Mouse (Mus musculus): ENCODE data around the gene Osgin1. TPM values are rescaled to one million over a fixed set of nuclear protein-coding genes. Genes with fewer than 3 reads are reported as not detected.

Osgin1 gene
- polyA plus RNA-seq, 1 experiment from 2014 or later: 0.08 TPM

DNA sequence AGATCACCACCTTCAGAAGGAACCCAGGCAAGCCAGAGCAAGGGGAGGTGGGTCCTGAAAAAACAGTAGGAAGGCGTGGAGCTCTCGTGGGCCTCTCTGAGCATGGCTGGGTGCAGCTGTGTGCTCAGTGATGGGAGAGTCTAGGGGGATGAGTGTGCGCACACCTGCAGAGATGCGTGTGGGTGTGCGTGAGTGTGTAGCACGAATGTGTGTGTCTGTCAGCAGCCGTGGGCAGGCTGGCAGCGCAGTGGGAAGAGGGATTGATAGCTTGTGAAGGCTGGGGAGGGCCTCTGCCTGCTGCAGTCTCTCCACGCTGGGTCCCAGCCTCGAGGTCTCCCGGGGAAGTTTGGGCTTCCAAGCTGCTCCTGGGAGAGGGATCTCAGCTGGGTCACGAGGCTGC, 15.7 kb downstream of the Osgin1 start:
- no peak for ATAC-seq (ENCODE audit: low FRiP score)
- H3K4me2 ChIP-seq: no peak overlapping the region
- H3K36me3 ChIP-seq: no peaks in the 10 kb centered on the region
- no peaks in the 10 kb centered on the region for H3K9me3 ChIP-seq
- H3K9ac ChIP-seq: peak overlapping the region; percentile 9; the same call in 1 of the 2 replicates
- WGBS: 78% methylated on average over 12 of the region's 12 CpGs
- H3K27ac ChIP-seq: no peak overlapping the region
- peaks cover 32% of the 10 kb centered on the region for H3K27me3 ChIP-seq
- H3K4me3 ChIP-seq: no peak overlapping the region
- peaks cover 31% of the 10 kb centered on the region for H3K4me1 ChIP-seq (replicated peaks)

- no peak for ATAC-seq (ENCODE audit: low FRiP score)
- Histone ChIP-seq H3K4me3 (no peak overlapping the region), H3K9ac (no peak overlapping the region), H3K9me3 (no peaks in the 10 kb centered on the region), H3K4me2 (no peak overlapping the region), H3K27ac (no peak overlapping the region), H3K36me3 (no peaks in the 10 kb centered on the region), H3K4me1 (replicated peaks) (peaks cover 33% of the 10 kb centered on the region), H3K27me3 (peaks cover 26% of the 10 kb centered on the region)
- 84% methylated on average over 4 of the region's 4 CpGs for WGBS
Observed at GRCm38 (mm10) chr8:119451131-119451530, 17.2 kb downstream of the Osgin1 start.

DNA sequence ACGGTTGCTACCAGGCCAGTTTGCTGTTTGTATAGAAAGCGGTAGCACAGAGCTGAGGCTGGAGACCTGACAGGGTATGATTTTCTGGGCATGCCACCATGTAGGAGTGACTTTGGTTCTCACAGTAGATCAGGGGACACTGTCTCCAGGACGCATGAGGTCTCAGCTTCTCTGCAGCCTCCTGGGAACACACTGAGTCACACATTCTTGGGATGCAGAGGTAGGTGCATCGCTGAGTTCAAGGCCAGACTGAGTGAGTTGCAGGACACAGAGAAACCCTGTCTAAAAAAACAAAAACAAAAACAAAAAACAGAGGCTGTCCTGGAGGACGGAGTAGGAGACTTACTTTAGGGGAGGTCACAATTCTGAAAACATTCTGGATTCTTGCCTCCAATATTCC, 19.0 kb downstream of the Osgin1 start:
- H3K27ac ChIP-seq: no peak overlapping the region
- WGBS: 93% methylated on average over 5 of the region's 5 CpGs
- peaks cover 20% of the 10 kb centered on the region for H3K27me3 ChIP-seq
- no peak overlapping the region for H3K4me3 ChIP-seq
- H3K36me3 ChIP-seq: no peaks in the 10 kb centered on the region
- no peaks in the 10 kb centered on the region for H3K9me3 ChIP-seq
- ATAC-seq (ENCODE audit: low FRiP score): no peak
- H3K4me2 ChIP-seq: no peak overlapping the region
- peaks cover 21% of the 10 kb centered on the region for H3K4me1 ChIP-seq (replicated peaks)
- H3K9ac ChIP-seq: no peak overlapping the region

GRCm38 (mm10) chr8:119456045-119456444, 22.1 kb downstream of the Osgin1 start:
- Histone ChIP-seq H3K27ac (no peak overlapping the region), H3K4me3 (no peak overlapping the region), H3K4me1 (replicated peaks) (peaks cover 22% of the 10 kb centered on the region), H3K9ac (peak overlapping the region; percentile 20; the same call in 1 of the 2 replicates), H3K27me3 (no peaks in the 10 kb centered on the region), H3K9me3 (no peaks in the 10 kb centered on the region), H3K36me3 (no peaks in the 10 kb centered on the region), H3K4me2 (no peak overlapping the region)
- no peak for ATAC-seq (ENCODE audit: low FRiP score)
- WGBS: 89% methylated on average over 5 of the region's 5 CpGs

DNA sequence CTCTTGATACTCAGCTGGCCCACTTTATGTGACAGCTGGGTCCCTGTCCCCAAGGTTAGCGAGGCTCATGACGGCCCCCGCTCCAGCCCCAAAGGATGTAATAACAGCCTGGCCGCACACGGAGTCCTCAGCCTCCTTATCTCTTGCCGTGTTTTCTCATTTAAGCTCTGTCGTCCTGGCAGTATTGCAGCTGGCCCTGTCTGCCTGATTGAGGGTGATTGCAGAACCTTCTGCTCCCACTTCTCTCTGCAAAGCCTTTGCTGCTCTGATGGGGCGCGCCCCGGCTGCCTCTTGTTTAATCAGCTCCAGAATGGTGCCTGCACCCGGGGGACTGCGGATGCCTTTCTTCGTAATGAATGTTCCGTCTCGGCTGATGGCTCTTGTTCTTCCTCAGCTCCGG, 25.8 kb downstream of the Osgin1 start:
- no peaks in the 10 kb centered on the region for H3K36me3 ChIP-seq
- peaks cover 47% of the 10 kb centered on the region for H3K4me1 ChIP-seq (replicated peaks)
- H3K27me3 ChIP-seq: peaks cover 9% of the 10 kb centered on the region
- no peaks in the 10 kb centered on the region for H3K9me3 ChIP-seq
- H3K9ac ChIP-seq: no peak overlapping the region; the same call in 1 of the 2 replicates
- 22% methylated on average over 16 of the region's 16 CpGs for WGBS
- ATAC-seq (ENCODE audit: low FRiP score): peak; percentile 46; the same call in 1 of the 2 replicates
- peak overlapping the region; percentile 83 for H3K27ac ChIP-seq
- H3K4me2 ChIP-seq: peak overlapping the region; percentile 31; the same call in 1 of the 2 replicates
- no peak overlapping the region for H3K4me3 ChIP-seq

GRCm38 (mm10) chr8:119461356-119461755, 27.4 kb downstream of the Osgin1 start:
- no peak for ATAC-seq (ENCODE audit: low FRiP score)
- 25% methylated on average over 9 of the region's 9 CpGs for WGBS
- Histone ChIP-seq H3K9ac (no peak overlapping the region), H3K4me2 (no peak overlapping the region), H3K4me3 (no peak overlapping the region), H3K27me3 (peaks cover 18% of the 10 kb centered on the region), H3K27ac (peak overlapping the region; percentile 83), H3K36me3 (no peaks in the 10 kb centered on the region), H3K9me3 (no peaks in the 10 kb centered on the region), H3K4me1 (replicated peaks) (peaks cover 59% of the 10 kb centered on the region)

- no peaks in the 10 kb centered on the region for H3K9me3 ChIP-seq
- ATAC-seq (ENCODE audit: low FRiP score): no peak
- H3K27me3 ChIP-seq: peaks cover 22% of the 10 kb centered on the region
- no peak overlapping the region for H3K4me2 ChIP-seq
- H3K27ac ChIP-seq: no peak overlapping the region
- no peaks in the 10 kb centered on the region; the same call in 1 of the 2 replicates for H3K36me3 ChIP-seq
- no peak overlapping the region for H3K4me3 ChIP-seq
- H3K4me1 ChIP-seq (replicated peaks): peaks cover 68% of the 10 kb centered on the region
- no peak overlapping the region for H3K9ac ChIP-seq
- WGBS: 30% methylated on average over 7 of the region's 7 CpGs
Observed at GRCm38 (mm10) chr8:119463709-119464108, 29.8 kb downstream of the Osgin1 start.

DNA sequence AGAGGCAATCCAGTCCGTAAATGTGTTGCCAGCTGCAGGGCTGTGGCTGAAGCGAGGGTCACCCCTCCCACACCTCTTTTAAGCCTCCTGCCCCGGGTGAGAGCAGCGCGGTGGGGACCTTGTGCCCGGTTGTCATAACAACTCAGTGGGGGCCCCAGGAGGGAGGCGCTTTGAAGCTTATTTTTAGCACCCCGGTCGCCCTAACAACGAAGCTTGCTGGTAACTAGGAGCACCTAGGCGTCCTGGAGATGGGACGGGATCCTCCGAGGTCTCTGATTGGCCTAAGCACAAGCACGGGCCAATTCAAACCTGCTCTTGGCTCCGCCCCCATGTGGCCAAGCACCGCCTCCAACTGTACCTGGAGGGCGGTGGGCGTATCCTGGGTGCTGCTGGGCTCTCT, 32.2 kb downstream of the Osgin1 start:
- 2% methylated on average over 18 of the region's 18 CpGs for WGBS
- Histone ChIP-seq H3K4me1 (replicated peaks) (peaks cover 50% of the 10 kb centered on the region), H3K27me3 (peaks cover 22% of the 10 kb centered on the region), H3K9me3 (no peaks in the 10 kb centered on the region), H3K9ac (no peak overlapping the region), H3K4me3 (no peak overlapping the region), H3K36me3 (no peaks in the 10 kb centered on the region; the same call in 1 of the 2 replicates), H3K27ac (peak overlapping the region; percentile 80; the same call in 1 of the 2 replicates), H3K4me2 (peak overlapping the region; percentile 39; the same call in 1 of the 2 replicates)
- 0 out of 2 replicates have a peak, but pooled peaks have one; percentile 48 for ATAC-seq (ENCODE audit: low FRiP score)

DNA sequence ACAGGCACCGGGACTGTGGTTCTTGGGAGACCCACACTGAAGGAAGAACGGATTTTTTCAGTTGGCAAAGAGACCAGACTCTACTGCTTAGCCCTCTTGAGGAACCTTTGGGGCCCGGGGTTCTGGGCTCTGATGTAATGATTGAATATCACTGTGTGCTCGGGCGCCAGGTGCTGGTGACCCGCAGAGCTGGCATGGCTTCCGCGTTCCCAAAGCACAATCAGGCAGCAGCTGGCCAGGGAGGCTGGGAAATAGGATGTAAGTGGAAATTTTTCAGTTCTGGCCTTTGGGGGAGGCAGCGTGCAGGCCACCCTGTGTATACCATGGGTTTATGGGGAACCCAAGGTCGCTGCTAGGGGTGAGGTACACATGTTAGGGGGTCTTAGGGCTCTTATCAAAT, 32.9 kb downstream of the Osgin1 start:
- WGBS: 44% methylated on average over 10 of the region's 10 CpGs
- Histone ChIP-seq H3K27me3 (peaks cover 22% of the 10 kb centered on the region), H3K4me2 (no peak overlapping the region), H3K4me1 (replicated peaks) (peaks cover 43% of the 10 kb centered on the region), H3K4me3 (no peak overlapping the region), H3K9ac (no peak overlapping the region), H3K36me3 (no peaks in the 10 kb centered on the region; the same call in 1 of the 2 replicates), H3K9me3 (no peaks in the 10 kb centered on the region), H3K27ac (peak overlapping the region; percentile 80)
- ATAC-seq (ENCODE audit: low FRiP score): no peak

DNA sequence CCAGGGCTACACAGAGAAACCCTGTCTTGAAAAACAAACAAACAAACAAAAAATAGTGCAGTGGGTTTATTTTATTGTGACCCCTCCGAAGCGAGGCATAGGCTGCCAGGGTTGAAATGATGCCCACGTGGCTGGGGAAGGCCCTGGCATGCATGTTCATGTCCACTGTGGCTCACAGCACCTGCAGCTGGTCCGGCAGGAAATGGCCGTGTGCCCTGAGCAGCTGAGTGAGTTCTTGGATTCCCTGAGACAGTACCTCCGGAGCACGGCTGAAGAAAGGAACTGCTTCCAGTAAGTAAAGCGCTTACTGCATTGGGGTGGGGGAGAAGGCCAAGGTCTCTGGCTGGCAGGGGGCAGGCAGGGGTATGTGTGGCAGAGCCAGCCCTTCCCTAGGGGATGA, 34.2 kb downstream of the Osgin1 start:
- Histone ChIP-seq H3K9me3 (no peaks in the 10 kb centered on the region), H3K36me3 (no peaks in the 10 kb centered on the region; the same call in 1 of the 2 replicates), H3K27me3 (peaks cover 21% of the 10 kb centered on the region), H3K4me1 (replicated peaks) (peaks cover 42% of the 10 kb centered on the region), H3K27ac (no peak overlapping the region), H3K4me2 (no peak overlapping the region), H3K9ac (no peak overlapping the region), H3K4me3 (no peak overlapping the region)
- 92% methylated on average over 8 of the region's 8 CpGs for WGBS
- no peak for ATAC-seq (ENCODE audit: low FRiP score)

GRCm38 (mm10) chr8:119478684-119479083, 44.8 kb downstream of the Osgin1 start:
- Histone ChIP-seq H3K9me3 (no peaks in the 10 kb centered on the region), H3K4me2 (no peak overlapping the region), H3K4me3 (no peak overlapping the region), H3K36me3 (no peaks in the 10 kb centered on the region), H3K27me3 (no peaks in the 10 kb centered on the region), H3K27ac (no peak overlapping the region), H3K9ac (no peak overlapping the region), H3K4me1 (replicated peaks) (peaks cover 9% of the 10 kb centered on the region)
- 24% methylated on average over 5 of the region's 5 CpGs for WGBS
- no peak for ATAC-seq (ENCODE audit: low FRiP score)

DNA sequence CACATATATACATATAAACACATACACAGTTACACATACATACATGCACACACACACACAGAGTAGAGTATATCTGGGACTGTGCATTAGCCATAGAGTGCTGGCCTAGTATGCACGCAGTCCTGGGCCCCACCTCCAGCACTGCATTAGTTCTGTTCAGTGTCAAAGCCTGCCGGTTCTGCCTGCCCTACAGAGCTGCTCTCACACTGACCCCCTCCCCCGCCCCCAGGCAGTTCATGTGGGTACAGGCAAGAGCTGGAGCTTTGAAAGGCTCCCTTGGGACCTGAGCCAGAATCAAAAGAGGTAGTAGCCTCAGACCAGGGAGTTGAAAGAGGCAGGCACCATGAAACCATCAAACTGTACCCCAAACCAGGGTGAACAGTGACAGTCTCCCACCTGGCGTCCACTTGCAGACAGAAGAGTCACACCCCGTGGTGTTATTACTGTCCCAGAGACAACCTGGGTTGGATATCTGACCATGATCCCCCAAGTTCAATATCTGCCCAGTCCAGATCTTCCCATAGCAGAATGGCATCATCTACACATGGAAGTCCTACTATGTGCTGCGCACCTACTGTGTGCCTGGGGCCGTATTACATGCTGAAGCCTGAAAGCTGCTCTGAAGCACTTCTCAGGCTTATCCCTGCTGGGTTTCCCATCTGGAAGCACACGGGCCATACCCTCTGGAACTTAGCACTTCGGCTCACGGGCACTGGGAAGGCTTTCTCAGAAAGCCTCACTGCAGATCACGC, 50.4 kb downstream of the Osgin1 start:
- H3K9ac ChIP-seq: no peak overlapping the region
- ATAC-seq (ENCODE audit: low FRiP score): no peak
- H3K36me3 ChIP-seq: no peaks in the 10 kb centered on the region
- H3K4me1 ChIP-seq (replicated peaks): 0 out of 2 replicates have a peak, but pooled peaks cover 7% of the 10 kb centered on the region
- H3K27me3 ChIP-seq: 0 out of 2 replicates have a peak, but pooled peaks cover 5% of the 10 kb centered on the region
- no peak overlapping the region for H3K27ac ChIP-seq
- no peaks in the 10 kb centered on the region for H3K9me3 ChIP-seq
- 85% methylated on average over 11 of the region's 11 CpGs for whole genome bisulfite sequencing
- H3K4me2 ChIP-seq: no peak overlapping the region
- no peak overlapping the region for H3K4me3 ChIP-seq

GRCm38 (mm10) chr8:119487093-119487492, 53.2 kb downstream of the Osgin1 start:
- H3K4me1 ChIP-seq (replicated peaks): peaks cover 21% of the 10 kb centered on the region
- no peak for ATAC-seq (ENCODE audit: low FRiP score)
- H3K4me3 ChIP-seq: no peak overlapping the region
- H3K27ac ChIP-seq: no peak overlapping the region
- no peak overlapping the region for H3K9ac ChIP-seq
- 0 out of 2 replicates have a peak, but pooled peaks cover 9% of the 10 kb centered on the region for H3K27me3 ChIP-seq
- no peak overlapping the region for H3K4me2 ChIP-seq
- H3K9me3 ChIP-seq: no peaks in the 10 kb centered on the region
- 83% methylated on average over 7 of the region's 7 CpGs for WGBS
- no peaks in the 10 kb centered on the region for H3K36me3 ChIP-seq

Data from hindbrain, embryonic 13.5 days (tissue).